Mouse (Mus musculus): ENCODE measurements at regions not wholly inside any gene's neighbourhood (a gene's known extent, or its start where the extent isn't known, plus 50 kb on each side); places are given as distances from the start of the nearest gene placed in this dataset.

DNA sequence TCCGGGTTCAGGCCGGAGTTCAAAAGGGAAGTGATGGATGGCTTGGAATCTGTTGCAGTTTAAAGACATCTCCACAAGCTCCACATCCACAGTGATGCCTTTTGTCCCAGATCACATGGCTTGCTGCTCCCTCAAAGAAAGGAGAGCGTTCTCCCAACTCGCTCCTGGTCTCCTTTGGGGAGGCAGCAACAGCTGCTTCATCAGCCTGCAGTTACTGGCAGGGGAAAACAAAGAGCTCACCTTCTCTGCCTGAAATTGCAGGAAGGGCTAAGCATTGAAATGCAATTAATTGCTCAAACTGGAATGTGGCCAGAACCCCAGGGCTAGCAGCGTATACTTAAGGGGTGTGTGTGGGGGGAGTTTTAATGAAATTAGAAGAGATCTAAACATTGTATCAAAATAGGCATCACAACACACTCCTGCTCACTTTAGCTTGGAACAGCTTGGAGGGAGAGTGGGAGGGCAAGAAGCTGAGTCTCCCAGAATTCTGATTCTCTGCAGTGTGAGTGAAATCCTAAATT is 126.3 kb upstream of the Lrig3 start:
- TF ChIP-seq GATA1 (IDR thresholded peaks at IDR 0.05; ENCODE audit: borderline replicate concordance, low read length) = no peak
- TF ChIP-seq FLI1 (IDR thresholded peaks at IDR 0.05; ENCODE audit: low read length) = no peak
